Mouse (Mus musculus) stomach, postnatal 0 days (tissue): ENCODE measurements around the gene Mast1. TPM values are rescaled to one million over a fixed set of nuclear protein-coding genes. Genes with fewer than 3 reads are reported as not detected.
A peak's percentile ranks its signal among the peaks of the same experiment; 100 is the strongest.

Source experiments
- ATAC-seq: fragments of 200-750 bp; cut with Nextera tagmentation; 2 replicates; pipeline ENCODE4 v1.8.0; 2017; ENCODE audit not compliant: low FRiP score, low TSS enrichment
- DNase-seq: peaks from one replicate; pipeline ENCODE4 v3.0.0-alpha.2; 2016; ENCODE audit warnings: low spot score
- H3K27ac ChIP-seq: fragments of 300-500 bp; sonication (generic); replicated peaks from 2 replicates; pipeline ENCODE4 v1.5.1; 2014; ENCODE audit warnings: mild to moderate bottlenecking, control low read depth
- H3K27me3 ChIP-seq: fragments of 300-500 bp; sonication (generic); 2 replicates; pipeline ENCODE4 v1.6.1; 2014; ENCODE audit warnings: low read length; ENCODE audit not compliant: control insufficient read depth, insufficient read depth
- H3K36me3 ChIP-seq: fragments of 300-500 bp; sonication (generic); 2 replicates; pipeline ENCODE4 v1.6.1; 2014; ENCODE audit warnings: low read length, mixed read lengths; ENCODE audit not compliant: control insufficient read depth, insufficient read depth
- H3K4me1 ChIP-seq: fragments of 300-500 bp; sonication (generic); replicated peaks from 2 replicates; pipeline ENCODE4 v1.6.1; 2014; ENCODE audit warnings: antibody characterized with exemption; ENCODE audit not compliant: control insufficient read depth, insufficient read depth
- H3K4me2 ChIP-seq: fragments of 300-500 bp; sonication (generic); replicated peaks from 2 replicates; pipeline ENCODE4 v1.6.1; 2014; ENCODE audit warnings: low read depth, mild to moderate bottlenecking, control low read depth, moderate library complexity
- H3K4me3 ChIP-seq: fragments of 300-500 bp; sonication (generic); 2 replicates; pipeline ENCODE4 v1.5.1; 2014; ENCODE audit warnings: low read depth, low read length, control low read depth
- H3K9ac ChIP-seq: fragments of 300-500 bp; sonication (generic); 2 replicates; pipeline ENCODE4 v1.6.1; 2014; ENCODE audit warnings: mild to moderate bottlenecking, low read length, control low read depth, mixed read lengths
- H3K9me3 ChIP-seq: fragments of 300-500 bp; sonication (generic); 2 replicates; pipeline ENCODE4 v1.6.1; 2016; ENCODE audit warnings: low read length; ENCODE audit not compliant: control insufficient read depth
- CTCF ChIP-seq: IDR thresholded peaks from 2 replicates; pipeline ENCODE4 v1.5.1; 2016; ENCODE audit warnings: antibody characterized with exemption, low read depth, mild to moderate bottlenecking, moderate library complexity
- EP300 ChIP-seq: optimal IDR thresholded peaks from 2 replicates; pipeline ENCODE3; 2016; ENCODE audit warnings: antibody characterized with exemption
- WGBS: fragments of 180-500 bp; shearing (Covaris S2); extraction: QIAGEN DNeasy Blood & Tissue Kit; methylation state at CpG from one replicate; pipeline ENCODE4 v1.1.7; 2014; 5-methylcytosine and 5-hydroxymethylcytosine counted together
- polyA plus RNA-seq: library from polyadenylated mRNA; unstranded; fragments of >200 nt; fragmentation: Nextera tagmentation; extraction: Ambion mirVana; gene quantifications from 2 replicates; pipeline ENCODE4 v1.2.1, GENCODE M21; 2015

Gene Mast1
- polyA plus RNA-seq, 1 experiment from 2014 or later = 0.87 TPM

GRCm38 (mm10) chr8:84907037-84907436 is 30.1 kb downstream of the Mast1 start:
- no peak for ATAC-seq
- Histone ChIP-seq H3K27me3 (no peaks in the 10 kb centered on the region), H3K9ac (no peak overlapping the region), H3K36me3 (no peaks in the 10 kb centered on the region), H3K4me1 (no peaks in the 10 kb centered on the region), H3K27ac (no peak overlapping the region), H3K4me2 (no peak overlapping the region), H3K9me3 (no peaks in the 10 kb centered on the region), H3K4me3 (no peak overlapping the region)
- no peak for DNase-seq
- TF ChIP-seq EP300 (no peak), CTCF (no peak)
- WGBS = 89% methylated on average over 9 of the region's 9 CpGs

GRCm38 (mm10) chr8:84904351-84904750 is 32.8 kb downstream of the Mast1 start:
- TF ChIP-seq CTCF (no peak), EP300 (no peak)
- ATAC-seq (no peak), DNase-seq (no peak)
- H3K4me3 ChIP-seq = no peak overlapping the region
- H3K9me3 ChIP-seq = no peaks in the 10 kb centered on the region
- no peak overlapping the region for H3K27ac ChIP-seq
- no peak overlapping the region for H3K9ac ChIP-seq
- H3K36me3 ChIP-seq = no peaks in the 10 kb centered on the region
- H3K4me2 ChIP-seq = no peak overlapping the region
- no peaks in the 10 kb centered on the region for H3K4me1 ChIP-seq
- WGBS = 84% methylated on average over 7 of the region's 7 CpGs
- H3K27me3 ChIP-seq = no peaks in the 10 kb centered on the region

- TF ChIP-seq CTCF (peak; percentile 92), EP300 (no peak)
- under 1% methylated on average over 68 of the region's 68 CpGs for WGBS
These were observed 34.1 kb downstream of the Mast1 start for GRCm38 (mm10) chr8:84902920-84903661.

GRCm38 (mm10) chr8:84902367-84902919 is 34.7 kb downstream of the Mast1 start:
- Histone ChIP-seq H3K4me3 (peak overlapping the region; percentile 71), H3K27ac (peak overlapping the region; percentile 80; the same call in 1 of the 2 replicates), H3K4me2 (peak overlapping the region; percentile 99), H3K9ac (peak overlapping the region; percentile 74), H3K27me3 (no peaks in the 10 kb centered on the region), H3K4me1 (no peaks in the 10 kb centered on the region), H3K36me3 (no peaks in the 10 kb centered on the region), H3K9me3 (no peaks in the 10 kb centered on the region)
- TF ChIP-seq EP300 (no peak), CTCF (no peak)
- 5% methylated on average over 23 of the region's 24 CpGs for WGBS
- no peak for ATAC-seq
- no peak for DNase-seq

More at GRCm38 (mm10) chr8:84902920-84903661, 34.1 kb downstream of the Mast1 start:
- no peaks in the 10 kb centered on the region for H3K9me3 ChIP-seq
- peak overlapping the region; percentile 71 for H3K4me3 ChIP-seq
- ATAC-seq (peak; percentile 92), DNase-seq (peak; percentile 93)
- no peaks in the 10 kb centered on the region for H3K36me3 ChIP-seq
- peak overlapping the region; percentile 80 for H3K27ac ChIP-seq
- no peaks in the 10 kb centered on the region for H3K27me3 ChIP-seq
- no peaks in the 10 kb centered on the region for H3K4me1 ChIP-seq
- peak overlapping the region; percentile 99 for H3K4me2 ChIP-seq
- peak overlapping the region; percentile 74 for H3K9ac ChIP-seq

- peak within 1 kb of the TSS; percentile 80; the same call in 1 of the 2 replicates for H3K27ac ChIP-seq
- no peak for ATAC-seq
- TF ChIP-seq EP300 (no peak), CTCF (no peak)
These were observed 35.4 kb downstream of the Mast1 start, which contains the start of gene Klf1 for GRCm38 (mm10) chr8:84901752-84902151. Gene Klf1, plus strand, starts transcription at chr8:84901928.

GRCm38 (mm10) chr8:84901071-84901470 is 36.1 kb downstream of the Mast1 start:
- H3K9ac ChIP-seq = no peak overlapping the region
- no peak for ATAC-seq
- WGBS = 63% methylated on average over 4 of the region's 4 CpGs

More at GRCm38 (mm10) chr8:84901752-84902151, 35.4 kb downstream of the Mast1 start, which contains the start of gene Klf1:
- peak within 1 kb of the TSS; percentile 74 for H3K9ac ChIP-seq
- peak within 1 kb of the TSS; percentile 71 for H3K4me3 ChIP-seq
- 65% methylated on average over 3 of the region's 3 CpGs for WGBS
- no peaks in the 10 kb centered on the region for H3K27me3 ChIP-seq
- H3K9me3 ChIP-seq = no peaks in the 10 kb centered on the region
- no peaks in the 10 kb centered on the region for H3K36me3 ChIP-seq
- no peak for DNase-seq
- H3K4me2 ChIP-seq = peak within 1 kb of the TSS; percentile 99
- no peaks in the 10 kb centered on the region for H3K4me1 ChIP-seq

More at GRCm38 (mm10) chr8:84901071-84901470, 36.1 kb downstream of the Mast1 start:
- TF ChIP-seq CTCF (no peak), EP300 (no peak)
- Histone ChIP-seq H3K9me3 (no peaks in the 10 kb centered on the region), H3K4me1 (no peaks in the 10 kb centered on the region), H3K4me3 (no peak overlapping the region), H3K36me3 (no peaks in the 10 kb centered on the region), H3K27ac (no peak overlapping the region), H3K4me2 (no peak overlapping the region), H3K27me3 (no peaks in the 10 kb centered on the region)
- no peak for DNase-seq
